Mouse (Mus musculus) stomach, postnatal 0 days (tissue): Measurements from ENCODE around the gene Nmnat1.

Experiments used
- CTCF ChIP-seq: IDR thresholded peaks from 2 replicates; pipeline ENCODE4 v1.5.1; 2016; ENCODE audit warnings: antibody characterized with exemption, low read depth, mild to moderate bottlenecking, moderate library complexity
- EP300 ChIP-seq: optimal IDR thresholded peaks from 2 replicates; pipeline ENCODE3; 2016; ENCODE audit warnings: antibody characterized with exemption

GRCm38 (mm10) chr4:149454263-149454662, 30.7 kb downstream of the Nmnat1 start:
- TF ChIP-seq CTCF (no peak), EP300 (no peak)
